Mouse (Mus musculus): Measurements from ENCODE around the gene Slc44a5.

- TF ChIP-seq CTCF (conservative IDR thresholded peaks at IDR 0.05; ENCODE audit: low read length) (no peak), POU5F1 (IDR thresholded peaks at IDR 0.05; ENCODE audit: borderline replicate concordance, low read length) (no peak), NANOG (IDR thresholded peaks at IDR 0.05; ENCODE audit: borderline replicate concordance, low read length) (no peak)
Observed at GRCm38 (mm10) chr3:154210431-154211055, 237.3 kb downstream of the Slc44a5 start.

Data from E14TG2a.4 (cell line).